Mouse (Mus musculus) B cell, adult 2 months (primary cell): ENCODE data around the gene Abcc4.

Source experiments
- DNase-seq, 2 experiments: peaks; one replicate each; pipeline ENCODE4 v3.0.0; 2022

Abcc4 gene

DNA sequence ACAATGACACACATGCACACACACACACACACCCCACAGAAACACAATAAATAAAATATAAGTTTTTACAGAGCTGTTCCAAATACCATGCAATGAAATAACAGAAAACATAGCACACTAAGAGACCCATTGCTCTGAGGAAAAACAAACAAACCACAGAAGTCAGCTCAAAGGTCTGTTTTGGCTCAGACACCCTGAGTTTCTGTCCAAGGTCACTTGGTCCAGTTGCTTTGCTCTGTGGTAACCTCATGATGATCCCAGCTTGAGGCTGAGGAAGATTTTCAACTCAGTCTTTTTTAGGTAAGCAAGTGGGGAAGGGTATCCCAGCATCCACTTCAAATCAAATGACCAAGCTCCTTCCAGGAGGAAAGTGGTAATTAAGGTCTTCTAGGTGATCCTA is 4.9 kb upstream of the Abcc4 start:
- no peak for DNase-seq

- no peak for DNase-seq
Observed at GRCm38 (mm10) chr14:118709736-118710135, 3.7 kb upstream of the Abcc4 start.

DNA sequence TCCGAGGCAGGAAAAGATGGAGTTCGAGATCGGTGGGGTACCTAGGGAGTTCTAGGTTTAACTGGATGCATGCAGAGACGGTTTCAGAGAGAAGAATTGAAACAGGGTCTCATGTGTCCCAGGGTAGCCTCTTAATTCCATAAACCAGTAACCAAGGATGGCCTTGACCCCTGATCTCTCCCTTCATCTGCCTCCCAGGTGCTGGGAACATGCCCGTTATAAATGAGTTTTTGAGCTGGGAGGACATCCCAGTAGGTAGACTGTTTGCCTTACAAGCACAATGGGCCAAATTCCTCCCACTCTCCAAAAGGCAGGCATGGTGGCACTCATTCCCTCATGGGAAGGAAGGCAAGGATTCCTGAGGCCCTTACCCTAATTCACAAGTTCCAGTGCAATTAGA is 2.1 kb upstream of the Abcc4 start:
- no peak for DNase-seq

- DNase-seq: no peak
Observed at GRCm38 (mm10) chr14:118706962-118707361, 943 bp upstream of the Abcc4 start.

DNA sequence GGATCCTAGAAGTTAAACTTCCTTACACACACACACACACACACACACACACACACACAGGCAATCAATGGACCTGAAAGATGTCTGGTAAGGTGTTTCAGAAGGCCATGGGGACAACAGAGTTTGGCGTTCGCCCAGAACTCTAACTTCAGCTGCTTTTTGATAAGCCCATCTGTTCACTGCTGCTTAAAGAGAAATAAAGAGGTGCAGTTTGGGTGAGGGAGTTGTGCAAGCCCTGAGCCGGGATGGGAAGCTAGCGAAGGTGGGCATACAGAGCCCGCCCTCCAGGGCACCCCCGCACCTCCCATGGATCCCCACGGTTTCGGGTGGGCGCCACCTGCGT is 583 bp downstream of the Abcc4 start:
- DNase-seq: no peak

DNA sequence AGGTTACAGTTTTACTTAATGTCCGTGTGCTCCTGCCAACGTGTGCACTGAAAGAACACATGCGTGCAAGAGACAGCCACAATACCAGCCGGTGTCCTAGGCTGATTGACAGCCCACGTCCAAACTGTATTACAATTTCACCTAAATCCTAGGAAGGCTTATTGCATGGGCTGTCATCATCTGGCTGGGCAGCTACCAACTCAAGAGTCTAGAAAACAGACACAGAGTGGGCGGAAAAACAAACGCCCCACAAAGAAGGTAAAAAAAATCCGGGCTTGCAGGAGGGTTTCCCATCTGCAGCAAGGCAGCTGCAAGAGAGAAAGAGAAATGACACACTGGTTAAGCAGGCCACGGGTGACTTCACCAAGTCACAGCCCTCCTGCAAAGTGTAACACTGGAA is 2.7 kb downstream of the Abcc4 start:
- DNase-seq: no peak

- peak; percentile 15 to 21 for DNase-seq
Observed at GRCm38 (mm10) chr14:118701991-118702608, 3.9 kb downstream of the Abcc4 start.

- no peak for DNase-seq
Observed at GRCm38 (mm10) chr14:118700576-118700975, 5.4 kb downstream of the Abcc4 start.

- DNase-seq: no peak
Observed at GRCm38 (mm10) chr14:118699963-118700362, 6.1 kb downstream of the Abcc4 start.

DNA sequence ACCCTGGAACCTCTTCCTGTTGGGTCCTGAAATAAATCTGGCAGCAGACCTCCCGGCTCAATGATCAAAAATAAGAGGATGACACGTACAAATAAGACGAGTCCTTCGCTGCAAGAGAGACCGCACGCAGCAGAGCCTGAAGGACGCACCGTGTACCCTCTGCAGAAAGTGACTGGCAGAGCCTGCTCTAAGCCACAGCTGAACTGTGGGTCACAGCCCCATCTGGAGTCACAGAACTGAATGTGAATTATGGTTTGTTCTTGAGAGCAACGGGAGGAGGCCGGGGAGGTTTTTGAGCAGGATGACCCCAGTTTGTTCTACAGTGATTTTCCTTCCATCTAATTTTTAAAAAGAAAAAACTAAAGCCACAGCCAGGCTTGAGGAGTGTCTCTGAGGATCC is 6.5 kb downstream of the Abcc4 start:
- no peak for DNase-seq

DNA sequence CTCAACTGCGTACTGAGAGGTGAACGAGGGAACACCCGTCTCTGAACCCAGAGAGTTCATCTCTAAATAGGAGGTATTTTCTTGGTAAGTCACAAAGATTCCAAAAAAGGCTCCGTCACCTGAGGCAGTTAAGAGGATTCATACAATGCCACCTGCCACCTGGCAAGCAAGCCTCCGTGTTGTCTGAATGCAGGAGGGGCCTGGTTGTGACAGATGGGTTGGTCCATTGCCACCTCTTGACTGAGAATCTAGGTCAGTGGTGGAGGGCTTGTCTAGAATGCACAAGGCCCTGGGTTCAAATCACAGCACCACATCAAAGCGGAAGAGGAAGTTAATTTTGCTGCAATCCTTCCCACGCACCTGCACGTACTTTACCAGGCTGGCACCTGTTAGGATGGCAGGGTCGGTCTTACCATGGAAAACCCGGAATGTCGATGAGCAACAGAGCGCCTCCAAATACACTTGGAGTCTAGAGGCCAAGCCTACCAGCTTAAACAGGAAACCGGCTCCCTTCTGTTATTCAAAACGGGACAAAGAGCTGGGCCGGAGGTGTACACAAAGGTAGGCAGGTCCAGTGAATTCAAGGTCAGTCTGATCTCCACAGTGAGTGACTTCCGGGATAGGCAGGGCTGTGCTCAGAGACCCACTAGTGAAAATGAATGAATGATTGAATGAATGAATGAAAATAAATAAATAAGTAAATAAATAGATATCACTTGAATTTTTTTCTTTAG is 9.3 kb downstream of the Abcc4 start:
- DNase-seq: no peak

- no peak for DNase-seq
Observed at GRCm38 (mm10) chr14:118695866-118696265, 10.2 kb downstream of the Abcc4 start.

DNA sequence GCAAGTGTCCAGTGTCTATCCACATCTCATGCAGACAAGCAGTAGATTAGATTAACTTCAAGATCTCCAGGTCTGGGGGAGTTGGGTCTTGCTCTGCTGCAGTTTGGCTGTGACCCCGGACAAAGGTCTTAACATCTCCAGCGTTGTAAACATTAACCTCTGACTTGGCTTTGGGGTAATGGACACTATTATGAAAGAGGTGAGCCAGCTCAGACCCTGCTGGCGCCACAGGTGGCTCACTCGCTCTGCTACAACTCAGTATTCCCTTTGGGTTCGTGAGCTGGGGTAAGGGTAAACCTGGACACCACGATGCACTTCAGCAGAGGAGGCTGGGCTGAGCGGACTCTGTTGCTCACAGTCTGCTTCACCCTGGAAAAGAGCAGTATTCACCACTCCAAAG is 11.7 kb downstream of the Abcc4 start:
- no peak for DNase-seq

DNA sequence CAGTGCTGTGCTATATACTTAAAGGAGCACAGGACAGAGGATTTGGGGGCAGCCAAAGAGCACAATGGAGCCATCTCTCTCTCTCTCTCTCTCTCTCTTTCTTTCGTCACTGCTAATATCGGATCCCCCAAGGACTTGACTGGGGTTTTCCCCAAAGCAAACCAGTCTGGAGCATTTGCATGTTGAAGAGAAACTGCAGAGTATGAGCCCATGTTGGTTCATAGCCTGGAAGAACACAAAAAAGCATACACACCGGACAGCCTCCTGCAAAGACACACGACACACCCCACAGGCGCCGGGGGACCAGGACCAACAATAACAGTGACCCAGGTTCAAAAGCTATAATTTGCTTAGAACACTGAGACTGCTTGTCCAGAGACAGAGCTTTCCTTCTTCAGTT is 14.1 kb downstream of the Abcc4 start:
- peak; percentile 74 to 79 for DNase-seq

- DNase-seq: no peak
Observed at GRCm38 (mm10) chr14:118691404-118691803, 14.6 kb downstream of the Abcc4 start.

GRCm38 (mm10) chr14:118690921-118691320 is 15.1 kb downstream of the Abcc4 start:
- peak; percentile 15 to 23 for DNase-seq

DNA sequence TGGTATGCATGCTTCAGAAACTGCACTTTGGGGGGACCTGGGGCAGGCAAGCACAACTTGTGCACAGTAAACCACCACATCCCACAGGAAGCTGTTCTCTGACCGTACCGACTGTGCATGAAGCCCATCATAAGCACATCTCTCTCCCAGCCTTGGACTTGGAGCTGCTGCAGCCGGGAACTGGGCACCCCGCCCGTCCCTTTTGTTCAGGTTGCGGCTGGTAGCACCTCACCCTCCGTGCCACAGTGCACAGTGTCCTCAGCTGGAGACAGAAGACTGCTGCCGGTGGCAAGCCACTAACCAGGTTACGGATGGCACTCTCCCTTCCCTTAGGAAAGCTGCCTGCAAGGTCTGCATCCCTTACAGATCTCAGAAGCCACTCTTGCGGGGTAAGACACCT is 15.7 kb downstream of the Abcc4 start:
- DNase-seq: no peak

GRCm38 (mm10) chr14:118688643-118689042 is 17.4 kb downstream of the Abcc4 start:
- DNase-seq: peak; percentile 17 to 18

GRCm38 (mm10) chr14:118686861-118687260 is 19.2 kb downstream of the Abcc4 start:
- no peak for DNase-seq

DNA sequence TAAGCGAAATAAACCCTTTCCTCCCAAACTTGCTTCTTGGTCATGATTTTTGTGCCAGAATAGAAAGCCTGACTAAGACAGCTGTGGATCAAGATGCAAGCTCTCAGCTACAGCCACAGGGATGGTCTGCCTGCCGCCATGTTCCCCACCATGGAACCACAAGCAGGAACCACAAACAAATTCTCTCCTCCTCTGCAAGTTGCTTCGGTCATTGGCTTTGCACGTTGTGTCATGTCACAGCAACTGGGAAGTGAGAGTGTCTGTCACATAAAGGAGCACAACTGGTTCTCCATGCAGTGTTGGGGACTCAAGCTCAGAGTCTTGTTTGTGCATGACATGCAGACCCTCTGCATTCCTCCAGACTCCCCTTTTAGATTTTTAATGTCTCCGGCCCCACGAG is 20.4 kb downstream of the Abcc4 start:
- no peak for DNase-seq

GRCm38 (mm10) chr14:118682339-118683034 is 23.5 kb downstream of the Abcc4 start:
- no peak for DNase-seq

DNA sequence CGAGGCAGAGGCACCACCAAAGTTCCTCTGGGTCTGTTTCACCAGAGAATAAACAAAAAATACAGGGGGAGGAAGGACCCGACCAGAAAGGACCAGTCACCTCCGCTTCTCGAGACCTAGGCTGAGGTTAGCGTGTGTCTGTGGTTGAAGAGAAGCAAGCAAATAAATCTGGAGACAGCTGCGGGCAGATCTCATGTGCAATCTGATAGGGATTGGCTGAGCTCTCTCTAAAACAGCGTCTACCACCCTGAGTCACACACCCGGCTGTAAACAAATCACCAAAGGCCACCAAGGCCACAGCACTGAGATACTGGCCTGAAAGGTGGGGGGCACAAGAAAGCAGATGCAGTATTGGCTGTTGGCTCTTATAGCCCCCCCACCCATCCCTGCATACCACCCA is 24.9 kb downstream of the Abcc4 start:
- no peak for DNase-seq

- DNase-seq: no peak
Observed at GRCm38 (mm10) chr14:118678279-118678985, 27.6 kb downstream of the Abcc4 start.
